Mouse (Mus musculus): ENCODE measurements around the gene Mfsd10.
"Not testable (repeated sequence)": the region's sequence is repeated elsewhere in the genome, so short reads cannot be mapped to it uniquely, and the experiment has no call there.

Mfsd10 gene

GRCm38 (mm10) chr5:34604576-34604975 lies 32.4 kb downstream of the Mfsd10 start:
- DNase-seq = no peak

GRCm38 (mm10) chr5:34593202-34593727 lies 43.7 kb downstream of the Mfsd10 start:
- no peak for DNase-seq

GRCm38 (mm10) chr5:34592666-34593065 lies 44.3 kb downstream of the Mfsd10 start:
- DNase-seq = no peak

GRCm38 (mm10) chr5:34592224-34592623 lies 44.8 kb downstream of the Mfsd10 start:
- not testable (repeated sequence) for DNase-seq

GRCm38 (mm10) chr5:34591388-34592004 lies 45.5 kb downstream of the Mfsd10 start:
- no peak for DNase-seq

GRCm38 (mm10) chr5:34590702-34591101 lies 46.3 kb downstream of the Mfsd10 start:
- DNase-seq = no peak

GRCm38 (mm10) chr5:34590059-34590458 lies 47.0 kb downstream of the Mfsd10 start:
- no peak for DNase-seq

- no peak for DNase-seq
Measured at GRCm38 (mm10) chr5:34587881-34588280, 49.1 kb downstream of the Mfsd10 start.

- DNase-seq = no peak
Measured at GRCm38 (mm10) chr5:34585216-34585615, 51.8 kb downstream of the Mfsd10 start.
